Mouse (Mus musculus): ENCODE measurements around the gene Tmem273.

DNA sequence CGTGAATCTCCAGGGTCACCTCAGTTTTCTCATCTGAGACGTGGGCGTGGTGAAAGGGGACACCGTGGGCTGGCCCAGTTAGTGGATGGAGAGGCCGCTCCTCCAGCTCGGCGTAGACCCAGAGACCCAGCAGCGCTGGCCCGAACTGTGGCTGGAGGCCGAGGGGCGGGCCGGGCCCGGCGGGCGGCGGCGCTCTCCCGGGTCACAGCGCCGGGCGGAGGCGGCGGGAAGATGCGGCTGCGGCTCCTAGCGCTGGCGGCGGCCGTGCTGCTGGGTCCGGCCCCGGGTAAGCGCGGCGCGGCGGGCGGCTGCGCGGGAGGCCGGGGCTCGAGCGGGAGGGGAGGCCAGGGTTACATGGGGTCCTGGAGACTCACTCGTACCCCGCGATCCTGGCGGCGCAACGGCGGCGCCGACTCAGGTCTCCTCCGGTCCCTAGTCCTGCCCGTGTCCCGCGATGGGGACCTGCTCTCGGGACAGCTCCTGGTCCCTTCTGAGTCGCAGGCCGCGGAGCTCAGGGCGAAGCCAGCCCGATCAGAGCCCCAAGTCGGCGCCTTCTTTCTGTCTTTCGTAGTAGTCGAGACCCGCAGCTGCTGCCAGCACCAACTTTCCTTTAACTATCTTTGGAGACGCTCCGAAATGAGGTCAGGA is 71.0 kb downstream of the Tmem273 start, which contains the start of gene Vstm4:
- no peak for TF ChIP-seq POLR2A (IDR thresholded peaks at IDR 0.05; ENCODE audit: insufficient read length, low read depth)
- no peak for TF ChIP-seq MYOG (IDR thresholded peaks at IDR 0.05; ENCODE audit: control insufficient read depth in 1 of 3, insufficient read depth in 1 of 3, insufficient read length in 2 of 3, low read depth in 2 of 3)
- TF ChIP-seq TCF12 (IDR thresholded peaks at IDR 0.05; ENCODE audit: insufficient read depth, poor library complexity, severe bottlenecking) = no peak
- TF ChIP-seq USF1 (IDR thresholded peaks at IDR 0.05; ENCODE audit: low read depth) = no peak
- no peak for TF ChIP-seq CEBPB (IDR thresholded peaks at IDR 0.05; ENCODE audit: insufficient read depth, poor library complexity, severe bottlenecking)
- TF ChIP-seq E2F4 (IDR thresholded peaks at IDR 0.05; ENCODE audit: insufficient read depth) = no peak

All from myocyte (in vitro differentiated cells).